Mouse (Mus musculus): Measurements from ENCODE around the gene AC134908.4.

The AC134908.4 gene

DNA sequence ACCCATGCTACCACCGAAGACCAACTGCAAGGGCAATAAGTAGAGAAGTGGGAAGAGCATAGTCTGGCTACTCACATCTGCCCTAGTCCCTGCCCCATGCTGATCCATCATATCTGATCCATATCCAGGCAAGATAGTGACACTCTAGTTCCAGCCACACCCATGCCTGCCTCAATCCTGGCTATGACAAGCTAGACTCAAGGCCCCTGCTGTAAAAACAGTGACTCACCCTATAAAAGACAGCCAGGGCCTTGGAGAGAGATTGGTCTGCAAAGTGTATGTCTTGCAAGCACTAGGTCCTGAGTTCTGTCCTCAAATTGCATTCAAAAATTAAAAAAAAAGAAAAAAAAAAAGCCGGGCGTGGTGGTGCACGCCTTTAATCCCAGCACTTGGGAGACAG is 11.0 kb upstream of the AC134908.4 start:
- no peak for DNase-seq

DNA sequence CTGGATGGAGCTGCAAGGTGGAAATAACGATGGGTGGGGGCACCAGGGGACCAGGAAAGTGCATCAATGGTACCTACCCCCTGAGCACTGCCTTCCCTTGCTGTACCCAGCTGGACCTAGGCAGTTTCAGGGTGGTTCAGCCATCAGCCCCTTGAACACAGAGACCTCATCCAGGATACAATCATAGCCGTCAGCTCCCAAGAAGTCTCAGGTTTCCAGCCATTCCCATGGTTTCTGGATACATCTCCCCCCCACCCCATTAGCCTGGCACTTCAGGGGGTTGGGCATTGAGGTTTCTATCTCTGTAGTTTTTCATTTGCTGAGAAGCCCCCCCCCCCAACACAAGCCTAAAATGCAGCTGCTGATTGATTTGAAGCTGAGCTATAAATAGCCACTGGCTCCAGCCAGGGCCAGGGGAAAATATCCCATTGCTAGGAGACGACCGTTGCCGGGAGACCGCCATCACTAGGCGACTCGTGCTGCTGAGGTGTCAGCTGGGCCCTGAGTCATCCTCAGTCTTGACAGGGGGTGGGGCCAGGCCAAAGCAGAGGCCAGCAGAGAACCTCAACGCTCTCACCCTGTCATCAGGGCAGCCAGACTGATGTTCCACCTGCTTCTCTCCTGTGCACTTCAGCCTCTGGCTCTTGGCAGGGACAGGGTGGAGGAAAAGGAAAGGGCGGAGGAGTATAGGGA is 7.5 kb upstream of the AC134908.4 start:
- no peak for DNase-seq

DNA sequence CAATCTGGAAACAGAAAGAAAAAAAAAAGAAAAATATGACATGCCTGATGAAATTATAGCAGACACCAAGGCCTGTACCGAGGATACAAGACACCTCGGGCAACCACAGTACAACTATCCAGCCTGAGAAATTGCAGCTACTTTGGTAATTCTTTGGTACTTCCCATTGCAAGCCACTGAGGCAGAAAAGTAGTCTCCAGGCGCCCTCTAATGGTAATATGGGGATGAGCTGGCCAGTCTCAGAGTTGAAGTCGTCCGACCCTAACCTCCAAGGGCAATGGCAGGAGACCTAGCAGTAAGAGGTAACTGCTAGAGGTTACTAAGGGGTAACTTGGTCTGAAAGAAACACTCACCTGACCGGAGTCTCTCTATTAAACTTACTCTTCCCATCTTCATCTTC is 5.6 kb upstream of the AC134908.4 start:
- peak; percentile 49 to 57 for DNase-seq

DNA sequence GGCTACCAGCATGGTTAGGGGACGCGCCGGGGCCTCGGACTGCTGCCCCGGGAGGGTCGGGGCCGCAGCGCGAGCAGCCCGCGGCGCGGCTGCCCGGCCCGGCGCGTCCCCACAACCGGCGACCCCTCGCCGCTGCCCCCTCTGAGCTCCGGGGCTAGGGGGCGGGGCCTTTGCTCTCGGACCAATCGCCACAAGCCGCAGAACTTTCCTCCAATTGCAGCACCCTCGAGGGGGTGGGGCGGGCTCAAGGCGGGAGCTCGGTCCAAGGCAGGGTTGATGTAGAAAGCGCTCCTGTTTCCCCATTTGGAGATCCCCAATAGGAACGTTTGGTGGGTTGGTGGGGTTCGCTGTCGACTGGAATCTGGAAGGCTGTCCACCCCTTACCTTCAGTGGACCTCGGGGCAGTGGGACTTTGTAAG is 1.5 kb upstream of the AC134908.4 start, which contains the start of gene Metrn:
TSS of gene Metrn (minus strand) at position 186 of the 419 bp plus-strand sequence.
- DNase-seq = peak; percentile 74 to 89

DNA sequence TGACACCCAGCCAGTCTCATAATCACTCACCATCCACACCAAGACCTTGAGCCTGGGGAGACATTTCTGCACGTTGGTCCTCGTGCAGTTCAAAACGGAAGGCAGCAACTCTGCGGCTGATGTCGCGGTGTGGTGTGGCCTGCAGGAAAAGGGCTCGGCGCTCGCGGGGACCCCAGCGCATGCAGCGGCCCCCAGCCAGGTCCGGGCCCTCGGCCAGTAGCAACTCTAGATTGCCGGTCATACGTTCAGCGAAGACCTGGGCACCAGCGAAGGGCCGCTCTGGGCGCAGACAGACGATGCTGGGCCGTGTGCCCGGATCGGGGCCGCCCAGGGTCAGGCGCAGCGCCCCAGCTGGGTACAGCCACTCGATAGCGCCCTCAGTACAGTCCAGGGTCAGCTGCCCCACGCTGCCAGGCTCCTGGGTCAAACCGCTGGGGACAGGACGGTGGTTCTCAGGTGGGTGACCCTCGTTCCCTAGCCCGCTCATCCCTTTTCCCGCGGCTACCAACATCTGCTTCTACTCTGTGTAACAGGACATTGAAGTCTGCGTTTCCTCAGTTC is 832 bp upstream of the AC134908.4 start:
- peak in 1 of 2 experiments; percentile 26 for DNase-seq

DNA sequence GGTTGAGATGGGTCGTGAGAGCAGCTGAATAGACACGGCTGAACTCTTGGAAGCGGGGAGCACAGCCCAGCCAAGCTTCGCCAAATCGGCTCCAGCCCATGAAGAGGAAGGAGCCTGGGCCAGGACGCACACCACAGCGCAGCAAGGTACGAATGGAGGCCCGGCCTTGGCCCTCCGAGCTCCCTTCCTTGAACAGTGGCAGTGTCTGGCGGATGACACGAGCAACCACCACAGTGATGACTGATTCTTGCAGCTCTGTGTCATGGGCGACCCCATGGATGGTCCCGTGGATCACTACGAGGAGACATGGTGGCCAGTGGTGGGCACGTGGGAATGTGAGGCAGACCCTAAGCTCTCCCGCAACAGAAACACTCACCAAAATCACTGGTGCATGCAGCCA is 461 bp downstream of the AC134908.4 start:
- DNase-seq = no peak

DNA sequence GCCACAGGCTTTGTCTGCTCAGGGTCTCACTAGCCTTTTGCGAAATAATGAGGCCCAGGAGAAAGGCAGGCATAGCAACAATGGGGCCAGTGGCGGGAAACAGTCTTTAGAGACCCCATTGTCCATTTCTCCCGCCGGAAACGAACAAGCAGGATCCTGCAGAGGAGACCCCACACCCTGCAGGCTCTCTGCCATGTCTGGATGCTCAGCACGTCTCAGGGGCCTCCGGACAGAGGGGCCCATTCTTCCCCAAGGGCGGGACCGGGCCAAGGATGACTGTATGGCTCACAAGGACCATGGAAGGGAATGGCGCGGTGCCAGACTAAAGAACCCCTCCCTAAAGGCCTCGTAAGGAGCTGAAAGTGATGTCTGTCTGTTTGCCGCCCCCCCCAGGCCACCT is 1.3 kb downstream of the AC134908.4 start:
- DNase-seq = no peak

DNA sequence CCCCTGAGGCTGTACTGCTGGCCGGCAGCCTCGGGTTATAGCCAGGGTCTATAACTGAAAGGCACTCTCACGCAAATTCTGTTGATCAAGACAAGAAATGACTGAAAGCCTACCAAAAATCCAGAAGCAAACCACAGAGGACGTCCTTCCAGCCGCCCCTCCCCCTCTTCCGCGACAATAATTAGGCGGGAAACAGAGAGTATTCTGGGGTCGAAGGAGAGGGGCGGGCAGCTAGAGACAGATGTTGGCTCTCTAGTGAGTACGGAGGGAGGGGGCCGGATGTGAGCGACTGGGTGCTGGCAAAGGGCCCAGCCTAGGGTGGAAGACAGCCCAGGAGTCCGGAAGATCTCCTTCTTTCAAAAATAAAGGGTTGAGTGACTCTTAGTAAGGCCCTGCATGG is 2.8 kb downstream of the AC134908.4 start, which contains the start of gene Fam173a:
TSS of gene Fam173a (minus strand) at position 287 of the 400 bp plus-strand sequence.
- DNase-seq = peak; percentile 67 to 73

DNA sequence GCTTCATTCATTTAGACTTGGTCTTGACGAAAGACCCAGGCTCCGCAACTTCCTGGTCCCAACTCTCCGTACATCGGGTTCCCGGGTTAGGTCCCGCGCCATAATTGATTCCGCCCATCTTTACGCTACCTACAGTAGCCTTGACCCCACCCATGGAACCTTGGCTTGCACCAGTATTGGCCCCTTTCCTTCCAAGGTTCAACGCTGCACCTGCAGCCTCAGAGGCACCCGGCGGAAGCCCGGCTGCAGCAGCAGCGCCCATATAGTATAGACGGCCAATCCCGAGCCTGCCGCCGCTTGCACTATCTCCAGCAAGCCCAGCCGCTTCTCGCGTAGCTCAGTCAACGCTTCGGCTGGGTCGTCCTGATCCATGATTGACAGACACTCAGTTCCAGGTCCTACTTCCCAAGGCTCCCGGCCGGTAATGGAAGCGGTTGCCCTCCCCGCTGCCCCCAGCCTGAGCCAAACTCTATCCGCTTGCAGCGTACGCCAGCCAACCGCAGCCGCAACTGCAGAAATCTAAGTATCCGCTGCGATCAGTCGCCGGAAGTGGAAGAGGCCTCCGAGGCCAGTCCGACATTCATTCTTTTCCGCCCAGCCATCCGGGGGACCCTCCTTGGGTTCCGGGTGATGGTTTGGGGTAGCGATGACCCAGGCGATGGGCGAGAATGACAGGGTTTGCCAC is 3.5 kb downstream of the AC134908.4 start:
- DNase-seq = peak; percentile 71 to 89

DNA sequence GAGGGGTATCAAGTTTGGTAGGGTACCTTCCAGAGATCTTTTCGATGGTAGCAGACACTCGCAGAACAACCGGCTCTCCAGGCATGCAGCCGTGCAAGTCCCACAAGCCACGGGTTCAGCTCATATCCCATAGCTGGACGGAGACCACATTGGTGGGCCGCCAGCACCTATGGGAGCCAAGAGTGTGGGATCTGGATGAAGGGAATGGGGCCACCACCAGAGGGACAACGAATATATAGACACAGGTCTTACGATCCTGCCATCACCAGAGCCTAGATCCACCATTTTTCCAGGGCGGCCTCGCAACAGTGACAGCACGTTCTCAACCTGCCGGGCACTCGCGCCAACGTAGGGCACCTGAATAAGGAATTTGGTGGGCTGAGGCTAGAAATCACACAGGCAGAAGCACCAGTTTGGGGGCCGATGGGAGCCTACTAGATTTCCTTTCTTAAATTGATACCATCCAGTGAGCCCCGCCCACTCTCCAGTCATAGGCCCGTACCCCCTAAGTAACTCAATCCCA is 4.1 kb downstream of the AC134908.4 start:
- DNase-seq = no peak

DNA sequence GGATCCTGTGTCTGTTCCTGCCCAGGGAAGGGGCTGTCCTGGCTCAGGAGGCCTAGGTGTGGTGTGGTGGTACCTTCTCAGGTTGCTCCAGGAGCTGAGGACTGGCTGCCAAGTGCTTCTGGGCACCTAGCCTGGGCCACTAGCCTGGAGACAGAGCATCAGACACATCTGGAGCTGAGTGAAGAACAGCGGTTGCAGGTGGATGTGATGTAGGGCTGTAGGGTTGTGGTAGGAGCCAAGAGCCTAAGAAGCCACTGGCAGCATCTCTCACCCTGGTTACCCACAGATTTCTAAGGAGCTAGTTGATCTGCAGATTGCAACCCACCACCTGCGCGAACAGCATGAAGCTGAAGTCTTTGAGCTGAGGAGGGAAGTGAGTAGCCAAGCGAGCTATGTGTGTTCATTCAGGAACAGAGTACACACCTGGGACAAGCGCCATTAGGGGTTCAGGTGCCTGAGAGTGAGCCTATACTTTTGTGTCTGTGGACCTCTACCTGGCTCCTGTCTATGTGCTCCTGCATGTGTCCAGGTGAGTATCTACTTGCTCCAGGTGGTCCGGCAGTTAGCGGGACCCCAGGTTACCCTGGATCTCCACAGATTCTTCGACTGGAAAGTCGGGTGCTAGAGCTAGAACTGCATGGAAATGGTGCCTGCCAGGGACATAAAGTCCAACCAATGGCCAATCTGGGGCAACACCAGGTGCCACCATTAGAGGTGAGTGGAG is 8.5 kb downstream of the AC134908.4 start:
- DNase-seq = no peak

DNA sequence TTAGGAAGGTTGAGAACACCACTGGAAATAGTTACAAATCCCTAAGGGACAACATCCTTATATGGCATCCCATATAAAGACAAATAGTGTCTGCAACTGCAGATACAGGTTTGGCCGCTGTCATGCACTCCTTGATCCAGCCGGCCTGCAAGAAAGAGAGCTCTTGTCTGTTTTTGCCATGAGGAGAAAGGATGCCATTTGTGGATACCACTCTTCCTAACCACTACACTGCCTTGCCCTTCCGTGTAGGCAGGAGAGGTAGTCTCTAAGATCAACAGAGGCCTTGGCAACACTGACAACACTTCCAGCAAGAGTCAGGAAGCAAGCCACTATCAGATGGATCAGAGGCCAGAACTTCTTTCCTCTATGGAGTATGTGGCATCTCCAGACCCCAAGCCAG is 9.2 kb downstream of the AC134908.4 start, which contains the start of gene Ccdc78:
TSS of gene Ccdc78 (plus strand) at position 301 of the 400 bp plus-strand sequence.
- no peak for DNase-seq

DNA sequence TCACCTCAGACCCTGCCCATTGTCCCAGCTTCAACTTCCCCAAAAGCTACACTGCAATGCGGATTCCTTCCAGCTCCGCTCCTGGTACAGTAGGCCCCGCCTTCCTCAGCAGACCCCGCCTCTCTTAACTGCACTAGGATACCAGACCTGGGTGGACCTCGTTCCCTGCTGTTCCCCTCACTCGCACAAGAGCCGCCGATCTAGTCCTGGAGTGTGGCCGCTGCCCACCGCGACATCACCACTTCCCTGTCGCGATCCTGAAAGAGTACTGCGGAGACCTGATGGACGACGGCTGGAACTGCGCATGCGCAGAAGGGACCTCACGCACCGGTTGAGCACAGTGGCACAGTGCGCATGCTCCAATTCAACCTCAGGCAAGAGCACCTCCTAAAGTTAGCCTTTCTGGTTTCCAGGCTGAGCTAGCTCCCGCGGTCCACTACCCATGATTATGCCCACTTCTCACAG is 10.1 kb downstream of the AC134908.4 start, which contains the start of gene Haghl:
TSS of gene Haghl (minus strand) at position 393 of the 465 bp plus-strand sequence.
- peak; percentile 87 to 94 for DNase-seq

DNA sequence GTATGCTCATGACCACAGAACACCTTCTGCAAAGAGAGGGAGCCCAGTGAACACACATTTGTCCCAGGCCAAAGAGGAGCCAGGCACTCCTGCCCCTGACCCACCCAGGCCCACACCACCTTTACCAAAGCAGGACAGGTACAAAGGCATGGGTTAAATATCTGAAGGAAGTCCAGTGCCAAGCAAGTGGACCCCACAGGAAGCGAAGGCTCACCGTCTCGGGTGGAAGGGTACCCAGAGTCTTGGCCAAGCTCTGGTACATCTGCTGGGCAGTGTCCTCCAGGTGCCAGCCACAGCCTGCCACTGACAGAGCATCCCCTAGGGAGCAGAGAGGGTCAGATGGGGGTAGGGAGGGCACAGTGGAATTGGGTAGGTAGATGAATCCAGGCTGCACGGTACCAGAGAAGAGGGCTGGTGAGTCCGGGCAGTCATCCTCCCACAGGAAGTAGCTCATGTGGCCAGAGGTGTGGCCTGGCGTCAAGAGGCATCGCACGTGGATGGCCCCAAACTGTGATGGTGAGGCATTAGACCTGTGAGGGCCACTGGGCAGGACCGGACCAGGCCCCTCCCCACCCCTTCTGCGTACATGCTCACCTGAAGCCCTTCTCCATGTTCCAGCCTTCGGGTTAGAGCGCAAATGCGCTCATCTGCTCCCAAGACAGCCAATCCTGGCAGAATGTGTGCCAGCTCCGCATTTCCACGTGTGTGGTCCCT is 11.4 kb downstream of the AC134908.4 start:
- DNase-seq = no peak

DNA sequence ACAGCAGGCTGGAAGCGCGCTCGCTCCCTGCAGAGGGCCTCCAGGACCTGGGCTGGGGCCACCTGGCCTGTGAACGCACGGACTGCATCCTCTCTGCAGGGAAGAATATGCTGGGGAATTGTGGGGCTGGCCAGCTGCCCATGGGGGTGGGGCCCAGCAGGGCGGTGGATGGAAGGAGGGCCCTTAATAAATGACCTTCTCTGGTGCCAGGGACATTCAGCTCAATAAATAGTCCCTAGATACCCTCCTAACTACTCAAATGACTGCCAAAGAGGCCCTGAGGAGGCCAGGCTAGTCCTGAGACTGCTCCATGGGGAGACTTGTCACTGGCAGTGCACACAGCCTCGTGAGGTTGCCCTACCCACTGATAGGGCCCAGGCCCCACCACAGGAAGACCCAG is 12.4 kb downstream of the AC134908.4 start:
- no peak for DNase-seq

DNA sequence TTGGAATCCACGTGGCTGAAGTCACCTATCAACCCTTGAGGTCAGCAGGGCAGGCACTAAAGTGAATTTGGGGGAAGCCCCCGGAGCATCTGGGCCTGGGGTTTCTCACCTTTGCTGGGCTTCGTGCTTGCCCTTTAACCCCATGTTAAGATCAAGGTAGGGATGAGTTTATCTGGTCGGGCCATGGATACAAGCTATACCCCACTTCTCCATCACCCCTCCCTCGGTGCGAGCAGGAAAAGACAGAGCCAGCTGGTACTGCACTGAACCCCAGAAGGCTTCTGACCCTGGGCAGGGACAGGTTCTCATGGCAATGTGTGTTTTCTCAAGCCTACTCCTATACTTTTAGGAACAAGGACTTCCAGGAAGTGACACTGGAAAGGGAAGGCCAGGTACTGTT is 14.1 kb downstream of the AC134908.4 start:
- no peak for DNase-seq

DNA sequence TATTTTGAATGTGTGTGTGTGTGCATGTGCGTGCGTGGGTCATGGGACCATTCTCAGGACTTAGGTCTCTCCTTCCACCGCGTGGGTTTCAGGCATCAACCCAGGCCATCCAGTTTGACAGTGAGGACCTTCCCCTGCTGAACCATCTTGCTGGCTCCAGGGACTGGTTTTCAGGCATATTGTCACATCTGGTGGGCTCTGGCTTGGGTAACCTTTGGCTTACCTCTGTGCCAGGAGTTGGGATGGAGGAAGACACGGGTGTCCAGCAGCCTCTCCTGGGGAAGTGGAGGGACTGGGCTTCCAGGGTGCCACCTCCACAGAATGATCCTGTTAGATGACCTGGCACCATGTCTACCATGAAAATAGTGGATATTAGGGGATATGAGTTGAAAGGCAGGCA is 17.5 kb downstream of the AC134908.4 start:
- DNase-seq = no peak

DNA sequence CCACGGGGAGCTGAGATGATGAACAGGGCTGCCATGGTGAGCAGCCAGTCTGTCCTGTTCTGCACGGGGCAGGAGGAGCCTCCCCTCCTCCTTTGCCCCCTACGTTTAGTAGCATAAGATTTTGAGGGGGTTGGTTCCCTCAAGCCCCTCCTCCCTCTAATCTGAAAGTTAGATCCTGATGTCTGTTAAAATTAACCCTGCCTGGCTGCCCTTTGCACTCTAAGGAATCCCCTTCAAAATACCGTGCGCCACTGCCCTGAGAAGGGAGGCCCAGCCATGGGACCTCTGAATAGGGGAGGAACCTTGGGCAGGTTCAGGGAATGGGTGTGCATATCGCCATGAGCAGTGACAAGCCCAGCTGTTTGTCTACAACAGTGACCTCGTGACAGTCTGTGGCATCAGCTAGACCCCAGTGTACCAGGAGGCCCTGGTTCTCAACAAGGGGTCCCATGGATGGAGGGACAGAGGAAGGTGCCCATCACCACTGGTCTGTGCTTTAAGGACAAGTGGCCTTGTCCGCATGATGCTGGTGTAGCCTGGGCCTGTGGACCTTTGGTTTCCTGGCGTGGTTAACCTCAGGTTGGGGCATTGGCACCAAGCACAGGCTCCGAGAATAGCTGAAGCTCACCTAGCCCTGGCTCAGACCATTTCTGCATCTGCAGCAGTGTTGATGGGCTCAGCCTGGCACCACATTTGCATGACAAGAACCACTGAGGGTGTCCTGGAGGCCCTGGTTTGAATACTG is 20.0 kb downstream of the AC134908.4 start:
- no peak for DNase-seq

DNA sequence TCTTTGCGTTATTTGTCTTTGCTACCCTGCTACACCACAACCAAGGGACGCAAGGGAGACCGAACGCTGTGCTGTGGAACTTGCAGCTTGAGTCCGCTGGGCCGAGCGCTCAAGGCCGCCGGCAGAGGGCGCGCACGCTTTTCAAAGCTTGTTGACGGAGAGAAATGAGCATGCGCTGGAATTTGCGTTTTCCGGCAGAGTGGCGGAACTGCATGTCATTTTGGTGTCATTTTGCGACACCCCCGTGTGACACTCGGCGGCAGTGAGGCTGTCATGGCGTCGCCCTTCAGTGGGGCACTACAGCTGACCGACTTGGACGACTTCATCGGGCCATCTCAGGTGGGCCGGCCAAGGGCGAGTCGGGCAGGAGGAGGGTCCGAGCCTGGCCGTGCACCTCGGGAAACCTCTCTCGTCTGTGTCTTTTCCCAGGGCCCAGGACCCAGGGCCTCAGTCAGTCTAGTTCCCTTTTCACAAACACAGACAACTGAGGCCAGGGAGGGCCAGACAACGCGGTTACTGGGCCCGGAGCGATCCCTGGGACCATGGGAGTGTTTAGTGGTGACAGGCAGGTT is 21.8 kb downstream of the AC134908.4 start, which contains the start of gene Narfl:
TSS of gene Narfl (plus strand) at position 228 of the 572 bp plus-strand sequence.
- peak; percentile 92 to 98 for DNase-seq

DNA sequence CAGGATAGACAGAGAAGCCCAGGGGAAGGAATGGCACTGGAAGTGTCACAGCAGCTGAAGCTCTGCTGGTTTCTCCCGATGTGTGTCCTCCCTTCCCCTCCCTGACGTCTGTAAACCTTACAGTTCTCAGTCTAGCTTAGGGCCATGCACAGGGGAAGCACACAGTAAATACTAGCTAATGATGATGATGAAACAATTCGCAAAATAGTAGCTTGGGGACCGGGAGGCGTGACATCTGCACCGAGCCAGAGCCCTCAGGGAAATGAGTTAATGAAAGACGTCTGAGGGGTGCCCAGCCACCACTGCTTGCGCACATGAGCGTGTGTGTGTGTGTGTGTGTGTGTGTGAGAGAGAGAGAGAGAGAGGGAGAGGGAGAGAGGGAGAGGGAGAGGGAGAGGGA is 26.1 kb downstream of the AC134908.4 start:
- DNase-seq = no peak

DNA sequence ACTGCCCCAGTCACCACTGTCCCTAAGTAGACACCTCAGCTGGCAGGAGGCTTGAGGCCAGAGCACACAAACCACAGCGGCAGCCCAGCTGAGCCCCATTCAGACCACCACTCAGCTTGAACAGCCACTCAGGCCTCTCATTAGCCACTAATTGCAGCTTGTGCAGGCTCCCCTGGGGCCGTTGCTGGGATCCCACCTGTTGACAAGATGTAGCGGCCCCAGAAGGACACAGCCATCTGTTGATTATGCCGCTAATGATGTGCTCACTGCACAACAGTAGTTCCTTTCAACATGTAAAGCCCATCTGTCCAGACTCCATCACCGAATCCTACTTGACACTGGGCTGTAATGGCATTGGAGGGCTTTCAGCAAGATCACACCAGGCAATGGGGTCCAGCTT is 29.6 kb downstream of the AC134908.4 start:
- no peak for DNase-seq
